Comparison of ENCODE assay signal across 12 mouse cellular contexts in genomic region chr17:4177485-4178150, GRCm38 (mm10).
DNase-seq lines count a peak whose midpoint lies in the region; ATAC-seq lines count a peak whose summit lies in the region.
"Had no signal": no experiment of that assay in that cellular context is flagged by ENCODE, and none has a peak within 500 bp of the region (broad histone marks: within the 10 kb centered on the region; RNA-seq: fewer than 3 reads in every experiment).

No protein-coding gene starts in this region.

- H3K9me3 ChIP-seq in hindbrain, embryonic 15.5 days: no peaks in the 10 kb centered on the region
- no peaks in the 10 kb centered on the region for H3K9me3 ChIP-seq in limb, embryonic 12.5 days
- H3K9me3 ChIP-seq: limb, embryonic 15.5 days had no signal

- 0 out of 2 replicates have a peak, but pooled peaks have one; percentile 38 for ATAC-seq in hindbrain, embryonic 15.5 days (ENCODE audit: low FRiP score, low read depth)
- 0 out of 2 replicates have a peak, but pooled peaks have one; percentile 20 for ATAC-seq in limb, embryonic 12.5 days (ENCODE audit: insufficient number of reproducible peaks, insufficient read depth, low FRiP score, low TSS enrichment, low read depth)
- no peak for ATAC-seq in monocyte, adult 5-6 weeks (replicated peaks; ENCODE audit: insufficient number of reproducible peaks, low FRiP score, low TSS enrichment, poor library complexity, severe bottlenecking)

- H3K36me3 ChIP-seq in hindbrain, embryonic 15.5 days: no peaks in the 10 kb centered on the region
- H3K36me3 ChIP-seq in limb, embryonic 12.5 days: no peaks in the 10 kb centered on the region
- H3K36me3 ChIP-seq: limb, embryonic 15.5 days had no signal

- H3K4me3 ChIP-seq in hindbrain, embryonic 15.5 days: no peak overlapping the region
- no peak overlapping the region for H3K4me3 ChIP-seq in limb, embryonic 12.5 days (replicated peaks)
- H3K4me3 ChIP-seq: erythroblast, embryonic 14.5 days; limb, embryonic 15.5 days had no signal

- 23% methylated on average over 9 of the region's 9 CpGs for WGBS in hindbrain, embryonic 15.5 days
- 36% methylated on average over 9 of the region's 9 CpGs for WGBS in limb, embryonic 12.5 days

- H3K27me3 ChIP-seq in hindbrain, embryonic 15.5 days: no peaks in the 10 kb centered on the region
- no peaks in the 10 kb centered on the region for H3K27me3 ChIP-seq in limb, embryonic 12.5 days
- H3K27me3 ChIP-seq: limb, embryonic 15.5 days had no signal

- peaks cover 19% of the 10 kb centered on the region for H3K4me1 ChIP-seq in hindbrain, embryonic 15.5 days (replicated peaks)
- no peaks in the 10 kb centered on the region for H3K4me1 ChIP-seq in limb, embryonic 12.5 days (replicated peaks)

- peak; percentile 10 for DNase-seq in kidney, adult 11 months
- DNase-seq in kidney, postnatal 10 days: no peak
- DNase-seq in brain, embryonic 18.5 days (ENCODE audit: low read depth, low spot score): peak; percentile 37
- DNase-seq in ovary, postnatal 14 days (ENCODE audit: low spot score): no peak
- DNase-seq in ovary, adult 18-20 months (ENCODE audit: low spot score): no peak
- DNase-seq: cerebellum, postnatal 14 days; heart, postnatal 4 days had no signal

- no peak overlapping the region for H3K9ac ChIP-seq in hindbrain, embryonic 15.5 days
- no peak overlapping the region for H3K9ac ChIP-seq in limb, embryonic 12.5 days (replicated peaks)
- H3K9ac ChIP-seq: limb, embryonic 15.5 days had no signal

- H3K27ac ChIP-seq in hindbrain, embryonic 15.5 days (replicated peaks): no peak overlapping the region
- H3K27ac ChIP-seq in limb, embryonic 12.5 days: no peak overlapping the region
- H3K27ac ChIP-seq: limb, embryonic 15.5 days had no signal

- H3K4me2 ChIP-seq in hindbrain, embryonic 15.5 days: no peak overlapping the region
- no peak overlapping the region for H3K4me2 ChIP-seq in limb, embryonic 12.5 days
- H3K4me2 ChIP-seq: limb, embryonic 15.5 days had no signal

Comparison
In these comparisons a context has a peak if more than half of its experiments do, and no peak if none do; other contexts are left out.
1. DNase-seq: peak in kidney, adult 11 months (single experiment) and brain, embryonic 18.5 days (single experiment); none in kidney, postnatal 10 days (single experiment), ovary, postnatal 14 days (single experiment) and ovary, adult 18-20 months (single experiment).